Comparison of ENCODE assay signal across 10 mouse cellular contexts in the genomic region with DNA sequence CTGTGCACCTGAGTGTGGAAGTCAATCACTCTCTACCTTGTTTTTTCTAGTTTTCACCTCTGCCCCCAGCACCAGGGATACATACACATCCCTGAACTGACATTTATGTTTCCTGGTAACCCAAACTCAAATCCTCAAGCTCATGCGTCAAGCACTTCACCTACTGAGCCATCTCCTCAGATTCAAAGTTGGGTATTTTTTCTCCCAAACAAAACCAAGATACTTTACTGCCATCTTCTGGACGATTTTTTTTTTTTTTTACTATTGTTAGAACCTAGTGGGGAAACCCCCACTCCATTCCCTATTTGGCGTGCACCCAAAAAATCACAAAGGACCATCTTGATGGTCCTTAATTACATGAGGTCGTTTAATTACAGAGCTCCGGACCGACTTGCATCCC. TPM values are rescaled to one million over a fixed set of nuclear protein-coding genes. Genes with fewer than 3 reads are reported as not detected.
DNase-seq lines count a peak whose midpoint lies in the region; ATAC-seq lines count a peak whose summit lies in the region.
"Had no signal": no experiment of that assay in that cellular context is flagged by ENCODE, and none has a peak within 500 bp of the region (broad histone marks: within the 10 kb centered on the region; RNA-seq: fewer than 3 reads in every experiment).

No protein-coding gene starts in this region.

- no peak overlapping the region for H3K27ac ChIP-seq in limb, embryonic 13.5 days
- no peak overlapping the region for H3K27ac ChIP-seq in limb, embryonic 10.5 days
- H3K27ac ChIP-seq in midbrain, embryonic 15.5 days: no peak overlapping the region
- H3K27ac ChIP-seq: embryonic facial prominence, embryonic 15.5 days; liver, embryonic 15.5 days had no signal

- H3K27me3 ChIP-seq in limb, embryonic 13.5 days: no peaks in the 10 kb centered on the region
- no peaks in the 10 kb centered on the region for H3K27me3 ChIP-seq in limb, embryonic 10.5 days (ENCODE audit: low read depth, poor library complexity, severe bottlenecking)
- H3K27me3 ChIP-seq in midbrain, embryonic 15.5 days (replicated peaks): no peaks in the 10 kb centered on the region
- H3K27me3 ChIP-seq: embryonic facial prominence, embryonic 15.5 days; liver, embryonic 15.5 days had no signal

- H3K4me1 ChIP-seq in limb, embryonic 13.5 days: peaks cover 16% of the 10 kb centered on the region
- H3K4me1 ChIP-seq in limb, embryonic 10.5 days: peaks cover 15% of the 10 kb centered on the region
- H3K4me1 ChIP-seq in midbrain, embryonic 15.5 days: no peaks in the 10 kb centered on the region; the same call in 1 of the 2 replicates

- H3K4me2 ChIP-seq in limb, embryonic 13.5 days (replicated peaks): 0 out of 2 replicates have a peak overlapping the region, but pooled peaks have one; percentile 20
- peak overlapping the region; percentile 26 for H3K4me2 ChIP-seq in midbrain, embryonic 15.5 days
- H3K4me2 ChIP-seq: embryonic facial prominence, embryonic 15.5 days; liver, embryonic 15.5 days had no signal

- peak; percentile 58 for DNase-seq in embryo, embryonic 10.5 days (ENCODE audit: low spot score)
- DNase-seq in embryo, embryonic 9.5 days (ENCODE audit: extremely low spot score): no peak
- DNase-seq in limb, embryonic 10.5 days (ENCODE audit: low spot score): no peak
- peak; percentile 22 for DNase-seq in NIH3T3 (ENCODE audit: low read depth)
- no peak for DNase-seq in spleen, postnatal 4 days (ENCODE audit: low spot score in 2 of 2)
- DNase-seq in cerebellum, adult 11 months: no peak

- H3K9ac ChIP-seq in limb, embryonic 13.5 days: no peak overlapping the region
- no peak overlapping the region for H3K9ac ChIP-seq in midbrain, embryonic 15.5 days
- H3K9ac ChIP-seq: embryonic facial prominence, embryonic 15.5 days; liver, embryonic 15.5 days had no signal

- no peaks in the 10 kb centered on the region for H3K36me3 ChIP-seq in limb, embryonic 13.5 days
- H3K36me3 ChIP-seq in limb, embryonic 10.5 days: no peaks in the 10 kb centered on the region
- no peaks in the 10 kb centered on the region for H3K36me3 ChIP-seq in midbrain, embryonic 15.5 days (replicated peaks)
- H3K36me3 ChIP-seq: embryonic facial prominence, embryonic 15.5 days; liver, embryonic 15.5 days had no signal

- no peaks in the 10 kb centered on the region for H3K9me3 ChIP-seq in limb, embryonic 13.5 days
- no peaks in the 10 kb centered on the region for H3K9me3 ChIP-seq in limb, embryonic 10.5 days (replicated peaks)
- no peaks in the 10 kb centered on the region for H3K9me3 ChIP-seq in midbrain, embryonic 15.5 days
- H3K9me3 ChIP-seq: embryonic facial prominence, embryonic 15.5 days; liver, embryonic 15.5 days had no signal

- no peak for ATAC-seq in limb, embryonic 13.5 days (ENCODE audit: low FRiP score, low read depth)
- ATAC-seq in midbrain, embryonic 15.5 days (replicated peaks): 0 out of 2 replicates have a peak, but pooled peaks have one; percentile 10

- H3K4me3 ChIP-seq in limb, embryonic 13.5 days: no peak overlapping the region
- H3K4me3 ChIP-seq in limb, embryonic 10.5 days: no peak overlapping the region
- H3K4me3 ChIP-seq in midbrain, embryonic 15.5 days: peak overlapping the region; percentile 15; the same call in 1 of the 2 replicates
- H3K4me3 ChIP-seq: embryonic facial prominence, embryonic 15.5 days; liver, embryonic 15.5 days had no signal

- WGBS in limb, embryonic 13.5 days: 20% methylated on average over 6 of the region's 6 CpGs
- WGBS in limb, embryonic 10.5 days: 30% methylated on average over 6 of the region's 6 CpGs
- WGBS in midbrain, embryonic 15.5 days: 14% methylated on average over 6 of the region's 6 CpGs

RNA-seq across cellular contexts. Expression of a gene that starts 10.8 kb away (rescaled TPM):
- 28.6 and 30.0 TPM in 2 replicates for polyA plus RNA-seq in limb, embryonic 13.5 days (2015; fragmentation: Nextera tagmentation; extraction: Ambion mirVana)
- polyA plus RNA-seq in limb, embryonic 10.5 days (2016; fragmentation: Nextera tagmentation; extraction: Ambion mirVana): 9.3 and 12.7 TPM in 2 replicates
- 9.2 and 13.4 TPM in 2 replicates for polyA plus RNA-seq in midbrain, embryonic 15.5 days (2015; fragmentation: Nextera tagmentation; extraction: Ambion mirVana)

RNA-seq across cellular contexts. Expression of a gene that starts 14.8 kb away (rescaled TPM):
- 19.0 and 21.5 TPM in 2 replicates for polyA plus RNA-seq in limb, embryonic 13.5 days (2015; fragmentation: Nextera tagmentation; extraction: Ambion mirVana)
- 8.3 and 11.4 TPM in 2 replicates for polyA plus RNA-seq in limb, embryonic 10.5 days (2016; fragmentation: Nextera tagmentation; extraction: Ambion mirVana)
- 20.6 and 21.6 TPM in 2 replicates for polyA plus RNA-seq in midbrain, embryonic 15.5 days (2015; fragmentation: Nextera tagmentation; extraction: Ambion mirVana)

Comparison
In these comparisons a context has a peak if more than half of its experiments do, and no peak if none do; other contexts are left out.
1. DNase-seq: peak in embryo, embryonic 10.5 days (single experiment) and NIH3T3 (single experiment); none in embryo, embryonic 9.5 days (single experiment), limb, embryonic 10.5 days (single experiment), spleen, postnatal 4 days (0 of 2) and cerebellum, adult 11 months (single experiment).